Mouse (Mus musculus): ENCODE measurements around the gene Rrp15. TPM values are rescaled to one million over a fixed set of nuclear protein-coding genes. Genes with fewer than 3 reads are reported as not detected.

Gene Rrp15
- total and polyA plus RNA-seq, 3 experiments: 130 to 142 TPM; not detected in 1

DNA sequence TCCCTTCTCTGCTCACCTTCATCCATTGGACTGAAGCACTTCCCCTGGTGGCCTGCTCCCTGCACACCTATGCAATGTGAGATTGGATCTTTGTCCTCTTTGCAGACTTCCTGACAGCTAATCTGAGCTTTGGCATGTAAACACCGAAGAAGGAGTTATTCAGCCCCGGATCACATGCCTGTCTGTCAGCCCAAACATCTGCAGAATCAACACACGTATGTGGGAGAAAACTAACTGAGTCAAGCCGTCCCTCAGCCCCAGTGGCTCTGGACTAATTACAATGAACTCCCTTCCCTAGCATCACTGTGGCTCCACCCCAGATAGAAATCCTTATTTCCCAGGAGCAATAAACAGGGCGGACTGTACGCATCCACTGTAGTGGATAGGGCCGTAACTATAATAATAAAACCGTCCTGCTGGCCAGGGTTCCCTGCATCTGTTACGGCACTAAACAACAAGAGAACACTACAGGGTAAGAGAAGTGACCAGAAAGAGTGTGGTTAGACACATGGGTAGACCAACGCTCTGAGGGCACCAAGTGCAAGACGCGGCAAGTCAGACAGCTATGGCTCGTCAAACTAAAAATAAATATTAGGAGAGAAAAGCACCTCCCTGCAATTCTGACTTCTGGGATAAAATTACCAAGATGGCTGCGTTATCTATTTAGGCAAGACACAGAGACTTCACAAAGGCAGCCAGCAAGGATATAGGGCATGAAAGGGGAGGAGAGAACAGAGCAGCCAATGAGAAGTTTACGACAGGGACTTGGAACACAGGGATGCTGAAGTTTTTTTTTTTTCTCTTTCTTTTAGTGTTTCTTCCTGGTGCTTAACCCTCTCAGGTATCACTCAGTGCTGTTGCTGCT, 46.5 kb downstream of the Rrp15 start:
- Histone ChIP-seq H3K27me3 (ENCODE audit: control insufficient read depth in 1 of 2, insufficient read depth in 2 of 2, low read length in 2 of 2) (no peaks in the 10 kb centered on the region), H3K9me3 (replicated peaks; ENCODE audit: insufficient read depth, low read length) (no peaks in the 10 kb centered on the region), H3K9ac (ENCODE audit: control insufficient read depth, low read depth, low read length, poor library complexity, severe bottlenecking) (no peak overlapping the region), H3K4me1 (ENCODE audit: control insufficient read depth in 1 of 2, insufficient read depth in 2 of 2, low read length in 2 of 2) (no peaks in the 10 kb centered on the region), H3K4me3 (ENCODE audit: control insufficient read depth in 1 of 2, insufficient read depth in 1 of 2, low read depth in 2 of 2, low read length in 2 of 2) (no peak overlapping the region), H3K79me2 (ENCODE audit: control insufficient read depth, insufficient read depth, low read length, poor library complexity) (no peaks in the 10 kb centered on the region), H3K27ac (ENCODE audit: control insufficient read depth, low read depth, low read length) (no peak overlapping the region), H3K36me3 (ENCODE audit: control insufficient read depth in 1 of 2, insufficient read depth in 2 of 2, low read length in 2 of 2) (no peaks in the 10 kb centered on the region)
- TF ChIP-seq ZMIZ1 (IDR thresholded peaks at IDR 0.05; ENCODE audit: low read depth, low read length): no peak
- DNase-seq (ENCODE audit: low read depth, low spot score): no peak

DNA sequence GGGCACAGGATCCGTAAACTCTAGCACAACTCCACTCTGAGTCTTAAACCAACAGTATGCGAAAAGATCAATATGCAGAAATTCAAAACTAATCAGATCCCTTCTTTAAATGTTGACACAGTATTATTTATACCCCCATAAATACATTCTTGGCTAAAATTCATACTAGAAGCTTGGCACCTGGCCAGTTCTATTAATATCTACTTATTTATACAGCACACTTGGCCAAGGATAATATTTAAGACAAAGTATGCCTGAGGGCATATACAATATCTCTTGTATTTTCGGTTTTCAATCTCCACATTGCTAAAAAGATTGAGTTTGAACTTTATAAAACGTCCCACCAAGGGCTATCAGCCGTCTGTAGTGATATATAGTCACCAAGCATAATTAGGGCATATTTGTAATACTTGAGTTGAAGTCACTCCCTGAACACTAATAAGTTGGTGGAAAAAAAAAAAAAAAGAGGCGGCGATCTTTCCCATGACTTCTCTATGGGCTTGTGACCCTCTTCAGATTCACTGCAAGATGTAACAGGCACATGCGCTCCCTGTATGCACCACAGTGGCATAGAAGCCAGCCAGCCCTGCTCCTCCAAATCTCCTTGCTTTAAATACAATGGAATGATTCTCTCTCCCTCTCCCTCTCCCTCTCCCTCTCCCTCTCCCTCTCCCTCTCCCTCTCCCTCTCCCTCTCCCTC, 47.8 kb downstream of the Rrp15 start:
- no peak overlapping the region for H3K4me3 ChIP-seq (ENCODE audit: control insufficient read depth in 1 of 2, insufficient read depth in 1 of 2, low read depth in 2 of 2, low read length in 2 of 2)
- no peaks in the 10 kb centered on the region for H3K36me3 ChIP-seq (ENCODE audit: control insufficient read depth in 1 of 2, insufficient read depth in 2 of 2, low read length in 2 of 2)
- no peaks in the 10 kb centered on the region for H3K9me3 ChIP-seq (replicated peaks; ENCODE audit: insufficient read depth, low read length)
- no peak overlapping the region for H3K9ac ChIP-seq (ENCODE audit: control insufficient read depth, low read depth, low read length, poor library complexity, severe bottlenecking)
- DNase-seq (ENCODE audit: low read depth, low spot score): no peak
- TF ChIP-seq TCF12 (IDR thresholded peaks at IDR 0.05; ENCODE audit: low read depth, low read length) (no peak), TAL1 (IDR thresholded peaks at IDR 0.05; ENCODE audit: low read length) (no peak), ZC3H11A (IDR thresholded peaks at IDR 0.05; ENCODE audit: low read depth, low read length) (no peak), KAT2A (conservative IDR thresholded peaks at IDR 0.05; ENCODE audit: low read depth, low read length) (no peak), ZNF384 (IDR thresholded peaks at IDR 0.05; ENCODE audit: low read depth, low read length) (no peak), NRF1 (IDR thresholded peaks at IDR 0.05; ENCODE audit: insufficient read depth, low read depth, low read length, poor library complexity, severe bottlenecking) (no peak), SIN3A (IDR thresholded peaks at IDR 0.05; ENCODE audit: low read length) (no peak), GABPA (IDR thresholded peaks at IDR 0.05; ENCODE audit: low read depth, low read length) (no peak), CHD2 (IDR thresholded peaks at IDR 0.05; ENCODE audit: low read length) (no peak), USF1 (IDR thresholded peaks at IDR 0.05; ENCODE audit: low read depth, low read length) (no peak), MAFK (IDR thresholded peaks at IDR 0.05; ENCODE audit: borderline replicate concordance, low read depth, low read length) (no peak), RAD21 (IDR thresholded peaks at IDR 0.05; ENCODE audit: low read depth, low read length) (no peak), ELF1 (IDR thresholded peaks at IDR 0.05; ENCODE audit: low read depth, low read length) (no peak), MAX (IDR thresholded peaks at IDR 0.05; ENCODE audit: low read length) (no peak), ZMIZ1 (IDR thresholded peaks at IDR 0.05; ENCODE audit: low read depth, low read length) (no peak), BHLHE40 (IDR thresholded peaks at IDR 0.05; ENCODE audit: borderline replicate concordance, low read depth, low read length) (no peak)
- no peaks in the 10 kb centered on the region for H3K79me2 ChIP-seq (ENCODE audit: control insufficient read depth, insufficient read depth, low read length, poor library complexity)
- no peaks in the 10 kb centered on the region for H3K27me3 ChIP-seq (ENCODE audit: control insufficient read depth in 1 of 2, insufficient read depth in 2 of 2, low read length in 2 of 2)
- H3K27ac ChIP-seq (ENCODE audit: control insufficient read depth, low read depth, low read length): no peak overlapping the region
- no peaks in the 10 kb centered on the region for H3K4me1 ChIP-seq (ENCODE audit: control insufficient read depth in 1 of 2, insufficient read depth in 2 of 2, low read length in 2 of 2)
